8 mouse cellular contexts compared by ENCODE assay signal in genomic region chr6:47942461-47942860, GRCm38 (mm10). TPM values are rescaled to one million over a fixed set of nuclear protein-coding genes. Genes with fewer than 3 reads are reported as not detected.
A peak's percentile ranks its signal among the peaks of the same experiment; 100 is the strongest.
DNase-seq lines count a peak whose midpoint lies in the region; ATAC-seq and TF ChIP-seq lines count a peak whose summit lies in the region.

No protein-coding gene starts in this region.

- intact Hi-C loops in left cerebral cortex, postnatal 10 days (cut with DNase I), result no loop called here

- H3K27me3 ChIP-seq in lung, embryonic 16.5 days (ENCODE audit: control insufficient read depth, insufficient read depth, low read depth, low read length), result no peaks in the 10 kb centered on the region
- no peaks in the 10 kb centered on the region for H3K27me3 ChIP-seq in forebrain, embryonic 11.5 days (ENCODE audit: control insufficient read depth, insufficient read depth, low read length)
- no peaks in the 10 kb centered on the region for H3K27me3 ChIP-seq in small intestine, adult 2 months (ENCODE audit: control insufficient read depth, insufficient read depth, low read length)

- H3K4me3 ChIP-seq in lung, embryonic 16.5 days (ENCODE audit: low read length), result peak overlapping the region; percentile 56
- H3K4me3 ChIP-seq in lung, adult 2 months (replicated peaks; ENCODE audit: extremely low read depth, low read depth, low read length), result no peak overlapping the region
- peak overlapping the region; percentile 40; the same call in 1 of the 2 replicates for H3K4me3 ChIP-seq in forebrain, embryonic 11.5 days (ENCODE audit: low read depth, low read length)
- H3K4me3 ChIP-seq in small intestine, adult 2 months (ENCODE audit: low read depth, low read length), result peak overlapping the region; percentile 60

- ATAC-seq in lung, embryonic 16.5 days (ENCODE audit: low read depth), result no peak
- 0 out of 2 replicates have a peak, but pooled peaks have one; percentile 29 for ATAC-seq in forebrain, embryonic 11.5 days (replicated peaks; ENCODE audit: low FRiP score)

- no peak for DNase-seq in lung, adult 2 months
- DNase-seq in forebrain, embryonic 11.5 days (ENCODE audit: low spot score), result no peak
- DNase-seq in liver, result peak; percentile 25
- no peak for DNase-seq in left cerebral cortex, postnatal 10 days (ENCODE audit: extremely low spot score in 1 of 2, low spot score in 2 of 2)
- no peak for DNase-seq in urinary bladder, postnatal 10 days (ENCODE audit: low spot score)
- no peak for DNase-seq in retina, postnatal 1 day

- no peak for TF ChIP-seq POLR2A in lung, adult 2 months (IDR thresholded peaks at IDR 0.05; ENCODE audit: borderline replicate concordance, extremely low read depth, low read depth, low read length)
- no peak for TF ChIP-seq POLR2A in small intestine, adult 2 months (IDR thresholded peaks at IDR 0.05; ENCODE audit: low read depth, low read length)

- 46% methylated on average over 12 of the region's 12 CpGs for WGBS in lung, embryonic 16.5 days
- 50% methylated on average over 12 of the region's 12 CpGs for WGBS in lung, adult 2 months
- 51% methylated on average over 12 of the region's 12 CpGs for WGBS in forebrain, embryonic 11.5 days
- WGBS in small intestine, adult 2 months, result 47% methylated on average over 12 of the region's 12 CpGs

- H3K4me1 ChIP-seq in lung, embryonic 16.5 days (replicated peaks; ENCODE audit: control insufficient read depth, insufficient read depth, low read length), result peaks cover 3% of the 10 kb centered on the region
- peaks cover 3% of the 10 kb centered on the region; the same call in 1 of the 2 replicates for H3K4me1 ChIP-seq in lung, adult 2 months (ENCODE audit: control insufficient read depth, insufficient read depth, low read length)
- H3K4me1 ChIP-seq in forebrain, embryonic 11.5 days (replicated peaks; ENCODE audit: control insufficient read depth, insufficient read depth, low read length), result peaks cover 5% of the 10 kb centered on the region; the same call in 1 of the 2 replicates
- H3K4me1 ChIP-seq in small intestine, adult 2 months (ENCODE audit: control insufficient read depth, insufficient read depth, insufficient read length, low read length), result peaks cover 3% of the 10 kb centered on the region; the same call in 1 of the 2 replicates

- no peak for TF ChIP-seq CTCF in lung, adult 2 months (IDR thresholded peaks at IDR 0.05; ENCODE audit: insufficient read depth, low read length)
- TF ChIP-seq CTCF in small intestine, adult 2 months (IDR thresholded peaks at IDR 0.05; ENCODE audit: extremely low read depth, insufficient read length, insufficient replicate concordance, low read depth, low read length), result no peak

- peaks cover 5% of the 10 kb centered on the region for H3K36me3 ChIP-seq in lung, embryonic 16.5 days (ENCODE audit: control insufficient read depth, insufficient read depth, low read length)
- no peaks in the 10 kb centered on the region; the same call in 1 of the 2 replicates for H3K36me3 ChIP-seq in forebrain, embryonic 11.5 days (ENCODE audit: control insufficient read depth, insufficient read depth, low read length)
- H3K36me3 ChIP-seq in small intestine, adult 2 months (ENCODE audit: control insufficient read depth, insufficient read depth, low read length), result no peaks in the 10 kb centered on the region

- H3K4me2 ChIP-seq in lung, embryonic 16.5 days (ENCODE audit: low read depth, low read length), result peak overlapping the region; percentile 86
- H3K4me2 ChIP-seq in forebrain, embryonic 11.5 days (ENCODE audit: low read depth, low read length, severe bottlenecking), result peak overlapping the region; percentile 78

- H3K9ac ChIP-seq in lung, embryonic 16.5 days (ENCODE audit: low read length), result peak overlapping the region; percentile 78
- H3K9ac ChIP-seq in forebrain, embryonic 11.5 days (ENCODE audit: low read length), result peak overlapping the region; percentile 77

- no peak overlapping the region for H3K27ac ChIP-seq in lung, embryonic 16.5 days (ENCODE audit: low read length)
- no peak overlapping the region for H3K27ac ChIP-seq in forebrain, embryonic 11.5 days (ENCODE audit: low read depth, low read length)
- no peak overlapping the region for H3K27ac ChIP-seq in small intestine, adult 2 months (ENCODE audit: insufficient read depth, low read depth, low read length)

- H3K9me3 ChIP-seq in lung, embryonic 16.5 days (ENCODE audit: control insufficient read depth, low read length), result no peaks in the 10 kb centered on the region
- no peaks in the 10 kb centered on the region for H3K9me3 ChIP-seq in forebrain, embryonic 11.5 days (ENCODE audit: control insufficient read depth, low read length)

RNA-seq across cellular contexts. Expression of gene Zfp956, which starts 10.7 kb away (rescaled TPM):
- 8.6 and 9.2 TPM in 2 replicates for polyA plus RNA-seq in lung, embryonic 16.5 days (2015; fragmentation: Nextera tagmentation; extraction: Ambion mirVana)
- polyA plus RNA-seq in lung, adult 2 months (2012; rRNA removed), result 8.9 and 9.4 TPM in 2 replicates
- polyA plus RNA-seq in forebrain, embryonic 11.5 days (2014; fragmentation: Nextera tagmentation; extraction: Ambion mirVana), result 7.5 and 7.9 TPM in 2 replicates
- 5.1 and 6.9 TPM in 2 replicates for polyA plus RNA-seq in small intestine, adult 2 months (2012; rRNA removed)
- total RNA-seq in left cerebral cortex, postnatal 10 days (2021), result 10 to 100 TPM; 23.8 to 24.8 TPM

RNA-seq across cellular contexts. Expression of gene Zfp212, which starts 22.2 kb away (rescaled TPM):
- polyA plus RNA-seq in lung, embryonic 16.5 days (2015; fragmentation: Nextera tagmentation; extraction: Ambion mirVana), result 19.9 and 20.5 TPM in 2 replicates
- 11.6 and 12.1 TPM in 2 replicates for polyA plus RNA-seq in lung, adult 2 months (2012; rRNA removed)
- polyA plus RNA-seq in forebrain, embryonic 11.5 days (2014; fragmentation: Nextera tagmentation; extraction: Ambion mirVana), result 15.9 and 17.5 TPM in 2 replicates
- polyA plus RNA-seq in small intestine, adult 2 months (2012; rRNA removed), result 2.3 and 5.7 TPM in 2 replicates
- total RNA-seq in left cerebral cortex, postnatal 10 days (2021), result 10 to 100 TPM; 14.8 to 16.7 TPM
